In the genomic region with DNA sequence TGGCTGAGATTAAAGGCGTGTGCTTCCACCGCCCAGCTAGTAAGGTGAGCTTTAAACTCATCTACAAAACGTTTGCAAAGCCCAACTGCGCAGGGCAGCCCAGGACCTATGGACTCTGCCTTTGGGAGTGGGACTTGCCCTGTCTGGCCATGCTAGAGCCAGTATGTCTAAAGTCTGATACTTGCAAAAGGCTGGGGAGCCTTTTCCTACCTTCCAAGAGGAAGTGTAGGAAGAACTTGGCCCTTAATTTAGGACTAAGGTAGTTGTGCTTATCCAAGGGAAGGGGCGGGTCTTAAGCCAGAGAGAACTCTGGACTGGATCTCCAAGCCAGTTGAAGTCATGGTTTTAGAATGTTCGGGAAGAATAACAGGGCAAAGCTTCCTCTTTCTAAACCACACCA, we compare ENCODE assay signal across 15 mouse cellular contexts. TPM values are rescaled to one million over a fixed set of nuclear protein-coding genes. Genes with fewer than 3 reads are reported as not detected.
DNase-seq lines count a peak whose midpoint lies in the region; ATAC-seq and TF ChIP-seq lines count a peak whose summit lies in the region.
"Had no signal": no experiment of that assay in that cellular context is flagged by ENCODE, and none has a peak within 500 bp of the region (broad histone marks: within the 10 kb centered on the region; RNA-seq: fewer than 3 reads in every experiment).

No protein-coding gene starts in this region.

- intact Hi-C loops in left cerebral cortex, postnatal 36 days (cut with DNase I): no loop called here

- H3K36me3 ChIP-seq in intestine, embryonic 16.5 days (ENCODE audit: control insufficient read depth, insufficient read depth, low read length): no peaks in the 10 kb centered on the region
- no peaks in the 10 kb centered on the region for H3K36me3 ChIP-seq in liver, embryonic 15.5 days (replicated peaks)
- no peaks in the 10 kb centered on the region for H3K36me3 ChIP-seq in midbrain, postnatal 0 days (ENCODE audit: insufficient read depth, low read length)
- H3K36me3 ChIP-seq: forebrain, embryonic 15.5 days; heart, embryonic 12.5 days; midbrain, embryonic 15.5 days; neural tube, embryonic 12.5 days had no signal

- 53% methylated on average over 6 of the region's 6 CpGs for WGBS in intestine, embryonic 16.5 days
- 37% methylated on average over 6 of the region's 6 CpGs for WGBS in liver, embryonic 15.5 days (ENCODE audit: insufficient replicate concordance)
- WGBS in midbrain, postnatal 0 days: 82% methylated on average over 6 of the region's 6 CpGs

- peak; percentile 84 for ATAC-seq in intestine, embryonic 16.5 days
- ATAC-seq in liver, embryonic 15.5 days (ENCODE audit: insufficient read depth): 0 out of 2 replicates have a peak, but pooled peaks have one; percentile 32
- ATAC-seq in midbrain, postnatal 0 days (ENCODE audit: low FRiP score): no peak
- ATAC-seq: forebrain, embryonic 15.5 days; midbrain, embryonic 15.5 days had no signal

- no peaks in the 10 kb centered on the region for H3K27me3 ChIP-seq in intestine, embryonic 16.5 days (replicated peaks; ENCODE audit: control insufficient read depth, insufficient read depth, low read length)
- H3K27me3 ChIP-seq in liver, embryonic 15.5 days: no peaks in the 10 kb centered on the region
- no peaks in the 10 kb centered on the region for H3K27me3 ChIP-seq in midbrain, postnatal 0 days (ENCODE audit: insufficient read depth, low read length)
- H3K27me3 ChIP-seq: forebrain, embryonic 15.5 days; heart, embryonic 12.5 days; midbrain, embryonic 15.5 days; neural tube, embryonic 12.5 days had no signal

- no peak for TF ChIP-seq CTCF in midbrain, postnatal 0 days (IDR thresholded peaks at IDR 0.05)

- H3K4me1 ChIP-seq in brown adipose tissue, adult 24 weeks (ENCODE audit: control insufficient read depth, insufficient read depth, insufficient read length, low read length): peaks cover 19% of the 10 kb centered on the region
- peaks cover 32% of the 10 kb centered on the region for H3K4me1 ChIP-seq in intestine, embryonic 16.5 days (ENCODE audit: control insufficient read depth, insufficient read depth, low read length)
- peaks cover 19% of the 10 kb centered on the region; the same call in 1 of the 2 replicates for H3K4me1 ChIP-seq in liver, embryonic 15.5 days (replicated peaks)
- H3K4me1 ChIP-seq in midbrain, postnatal 0 days (ENCODE audit: insufficient read depth, low read length): no peaks in the 10 kb centered on the region
- H3K4me1 ChIP-seq: midbrain, embryonic 15.5 days had no signal

- DNase-seq in kidney, postnatal 10 days: peak; percentile 59
- no peak for DNase-seq in left cerebral cortex, postnatal 36 days (ENCODE audit: low spot score in 2 of 2)
- no peak for DNase-seq in thymus, postnatal 25 days
- DNase-seq in midbrain, postnatal 0 days (ENCODE audit: low spot score): no peak
- DNase-seq: cerebellum, postnatal 36 days; gastrocnemius, postnatal 10 days; lung, postnatal 14 days; thymus, adult 18-20 months had no signal

- no peak overlapping the region for H3K4me3 ChIP-seq in brown adipose tissue, adult 24 weeks (ENCODE audit: insufficient read depth, low read depth, low read length)
- H3K4me3 ChIP-seq in intestine, embryonic 16.5 days (ENCODE audit: low read length): no peak overlapping the region
- H3K4me3 ChIP-seq in liver, embryonic 15.5 days (replicated peaks): no peak overlapping the region
- H3K4me3 ChIP-seq in midbrain, postnatal 0 days (ENCODE audit: low read depth, low read length): no peak overlapping the region
- H3K4me3 ChIP-seq: forebrain, embryonic 15.5 days; heart, embryonic 12.5 days; midbrain, embryonic 15.5 days; neural tube, embryonic 12.5 days had no signal

- H3K27ac ChIP-seq in brown adipose tissue, adult 24 weeks (replicated peaks; ENCODE audit: low read depth, low read length): peak overlapping the region; percentile 59
- H3K27ac ChIP-seq in intestine, embryonic 16.5 days (ENCODE audit: low read length): peak overlapping the region; percentile 89
- peak overlapping the region; percentile 57 for H3K27ac ChIP-seq in liver, embryonic 15.5 days (replicated peaks)
- H3K27ac ChIP-seq in midbrain, postnatal 0 days (ENCODE audit: low read depth, low read length): no peak overlapping the region
- H3K27ac ChIP-seq: forebrain, embryonic 15.5 days; midbrain, embryonic 15.5 days; neural tube, embryonic 12.5 days had no signal

- H3K9ac ChIP-seq in intestine, embryonic 16.5 days (ENCODE audit: low read depth, low read length): no peak overlapping the region
- H3K9ac ChIP-seq in liver, embryonic 15.5 days: no peak overlapping the region
- H3K9ac ChIP-seq in midbrain, postnatal 0 days (replicated peaks; ENCODE audit: low read length, poor library complexity, severe bottlenecking): no peak overlapping the region
- H3K9ac ChIP-seq: forebrain, embryonic 15.5 days; heart, embryonic 12.5 days; midbrain, embryonic 15.5 days; neural tube, embryonic 12.5 days had no signal

- no peaks in the 10 kb centered on the region for H3K9me3 ChIP-seq in intestine, embryonic 16.5 days (ENCODE audit: control insufficient read depth, low read length)
- no peaks in the 10 kb centered on the region for H3K9me3 ChIP-seq in liver, embryonic 15.5 days (replicated peaks)
- H3K9me3 ChIP-seq in midbrain, postnatal 0 days (ENCODE audit: low read length): no peaks in the 10 kb centered on the region
- H3K9me3 ChIP-seq: forebrain, embryonic 15.5 days; heart, embryonic 12.5 days; midbrain, embryonic 15.5 days; neural tube, embryonic 12.5 days had no signal

- H3K4me2 ChIP-seq in intestine, embryonic 16.5 days (ENCODE audit: low read depth, low read length): peak overlapping the region; percentile 23; the same call in 1 of the 2 replicates
- H3K4me2 ChIP-seq in liver, embryonic 15.5 days: no peak overlapping the region
- no peak overlapping the region for H3K4me2 ChIP-seq in midbrain, postnatal 0 days (ENCODE audit: low read depth, low read length, poor library complexity, severe bottlenecking)
- H3K4me2 ChIP-seq: forebrain, embryonic 15.5 days; heart, embryonic 12.5 days; midbrain, embryonic 15.5 days; neural tube, embryonic 12.5 days had no signal

RNA-seq across cellular contexts. Expression of gene Mertk, which starts 11.9 kb away (rescaled TPM):
- polyA plus RNA-seq in brown adipose tissue, adult 24 weeks (2012; ENCODE audit: insufficient read depth, insufficient read length, missing spikeins): 2.4 and 3.0 TPM in 2 replicates
- 13.5 and 15.0 TPM in 2 replicates for polyA plus RNA-seq in intestine, embryonic 16.5 days (2015; fragmentation: Nextera tagmentation; extraction: Ambion mirVana)
- polyA plus RNA-seq in liver, embryonic 15.5 days (2015; fragmentation: Nextera tagmentation; extraction: Ambion mirVana): 5.3 and 5.9 TPM in 2 replicates
- 10 to 100 TPM; 30.4 to 40.0 TPM for total RNA-seq in left cerebral cortex, postnatal 36 days (2021)
- 6.2 and 7.7 TPM in 2 replicates for total RNA-seq in midbrain, postnatal 0 days (2014; rRNA removed)
- polyA plus RNA-seq in midbrain, postnatal 0 days (2015; fragmentation: Nextera tagmentation; extraction: Ambion mirVana): 2.0 and 2.6 TPM in 2 replicates

RNA-seq across cellular contexts. Expression of gene Anapc1, which starts 23.4 kb away (rescaled TPM):
- polyA plus RNA-seq in brown adipose tissue, adult 24 weeks (2012; ENCODE audit: insufficient read depth, insufficient read length, missing spikeins): 17.7 and 22.3 TPM in 2 replicates
- polyA plus RNA-seq in intestine, embryonic 16.5 days (2015; fragmentation: Nextera tagmentation; extraction: Ambion mirVana): 39.8 and 41.7 TPM in 2 replicates
- 23.4 and 24.6 TPM in 2 replicates for polyA plus RNA-seq in liver, embryonic 15.5 days (2015; fragmentation: Nextera tagmentation; extraction: Ambion mirVana)
- total RNA-seq in left cerebral cortex, postnatal 36 days (2021): 10 to 100 TPM; 52.6 to 75.4 TPM
- 65.2 and 81.1 TPM in 2 replicates for total RNA-seq in midbrain, postnatal 0 days (2014; rRNA removed)
- polyA plus RNA-seq in midbrain, postnatal 0 days (2015; fragmentation: Nextera tagmentation; extraction: Ambion mirVana): 22.1 and 25.3 TPM in 2 replicates
